Mouse (Mus musculus) brown adipose tissue, adult 24 weeks (tissue): ENCODE measurements at regions not wholly inside any gene's neighbourhood (a gene's known extent, or its start where the extent isn't known, plus 50 kb on each side); places are given as distances from the start of the nearest gene placed in this dataset.
A peak's percentile ranks its signal among the peaks of the same experiment; 100 is the strongest.

Experiments
- H3K27ac ChIP-seq: fragments of 200-500 bp; replicated peaks from 2 replicates; pipeline ENCODE4 v1.5.1; 2012; ENCODE audit warnings: low read depth, mild to moderate bottlenecking, low read length
- H3K4me1 ChIP-seq: fragments of 200-500 bp; 2 replicates; pipeline ENCODE4 v1.6.1; 2012; ENCODE audit warnings: low read length, mixed read lengths; ENCODE audit not compliant: control insufficient read depth, insufficient read depth, insufficient read length
- H3K4me3 ChIP-seq: fragments of 200-500 bp; 2 replicates; pipeline ENCODE4 v1.5.1; 2012; ENCODE audit warnings: low read depth, mild to moderate bottlenecking, low read length, moderate library complexity; ENCODE audit not compliant: insufficient read depth

- Histone ChIP-seq H3K4me1 (peaks cover 9% of the 10 kb centered on the region), H3K27ac (no peak overlapping the region), H3K4me3 (no peak overlapping the region)
Observed at GRCm38 (mm10) chr15:62161975-62162647, 1239.3 kb upstream of the A1bg start.

GRCm38 (mm10) chr15:62161061-62161460, 1238.2 kb upstream of the A1bg start:
- H3K4me3 ChIP-seq = no peak overlapping the region
- peaks cover 7% of the 10 kb centered on the region for H3K4me1 ChIP-seq
- H3K27ac ChIP-seq = no peak overlapping the region

DNA sequence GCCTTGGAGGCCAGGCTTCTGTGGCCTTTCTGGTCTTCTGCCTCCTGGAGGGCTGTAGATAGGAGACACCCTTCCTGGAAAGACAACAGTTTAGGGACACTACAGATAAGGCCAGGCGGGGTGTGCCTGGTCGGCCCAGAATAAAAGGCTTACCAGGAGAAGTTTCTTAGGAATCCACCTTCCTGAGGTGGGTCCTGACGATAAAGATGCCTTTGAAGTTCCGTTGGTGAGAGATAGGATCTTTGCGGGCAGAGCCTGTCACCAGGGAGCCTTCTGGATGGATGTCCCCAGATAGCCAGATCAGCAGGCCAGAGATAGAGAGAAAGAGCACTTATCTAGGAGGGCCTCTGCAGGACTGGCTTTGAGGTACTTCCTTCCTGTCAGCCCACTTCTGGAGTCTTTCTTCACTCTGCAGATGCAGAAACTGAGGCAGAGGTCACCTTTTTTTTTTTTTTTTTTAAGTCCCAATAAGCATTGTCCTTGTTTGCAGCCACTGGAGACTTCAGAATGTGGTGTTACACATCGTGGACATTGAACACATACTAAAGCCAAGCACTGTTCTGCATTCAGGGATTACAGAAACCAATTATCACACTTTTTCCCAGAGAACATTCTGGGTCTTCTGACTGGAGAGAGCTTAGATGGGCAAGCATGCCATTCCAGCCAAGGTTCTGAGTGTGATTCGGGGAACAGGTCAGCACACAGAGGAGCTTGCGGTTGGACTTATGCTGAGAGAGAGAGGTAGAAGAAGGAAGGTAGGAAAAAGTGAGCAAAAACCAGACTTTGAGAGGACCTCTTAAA, 1236.3 kb upstream of the A1bg start:
- H3K4me1 ChIP-seq = peaks cover 7% of the 10 kb centered on the region
- H3K27ac ChIP-seq = no peak overlapping the region
- H3K4me3 ChIP-seq = no peak overlapping the region

GRCm38 (mm10) chr15:62157200-62158033, 1234.6 kb upstream of the A1bg start:
- Histone ChIP-seq H3K4me1 (peaks cover 7% of the 10 kb centered on the region), H3K27ac (no peak overlapping the region), H3K4me3 (no peak overlapping the region)

- Histone ChIP-seq H3K27ac (no peak overlapping the region), H3K4me3 (no peak overlapping the region), H3K4me1 (no peaks in the 10 kb centered on the region)
Observed at GRCm38 (mm10) chr15:62153222-62153621, 1230.4 kb upstream of the A1bg start.

- H3K4me1 ChIP-seq = no peaks in the 10 kb centered on the region
- no peak overlapping the region for H3K4me3 ChIP-seq
- no peak overlapping the region for H3K27ac ChIP-seq
Observed at GRCm38 (mm10) chr15:62152133-62152532, 1229.3 kb upstream of the A1bg start.

GRCm38 (mm10) chr15:62151690-62152089, 1228.9 kb upstream of the A1bg start:
- Histone ChIP-seq H3K4me1 (no peaks in the 10 kb centered on the region), H3K27ac (no peak overlapping the region), H3K4me3 (no peak overlapping the region)

GRCm38 (mm10) chr15:62150296-62150695, 1227.5 kb upstream of the A1bg start:
- Histone ChIP-seq H3K4me3 (no peak overlapping the region), H3K4me1 (no peaks in the 10 kb centered on the region), H3K27ac (no peak overlapping the region)

DNA sequence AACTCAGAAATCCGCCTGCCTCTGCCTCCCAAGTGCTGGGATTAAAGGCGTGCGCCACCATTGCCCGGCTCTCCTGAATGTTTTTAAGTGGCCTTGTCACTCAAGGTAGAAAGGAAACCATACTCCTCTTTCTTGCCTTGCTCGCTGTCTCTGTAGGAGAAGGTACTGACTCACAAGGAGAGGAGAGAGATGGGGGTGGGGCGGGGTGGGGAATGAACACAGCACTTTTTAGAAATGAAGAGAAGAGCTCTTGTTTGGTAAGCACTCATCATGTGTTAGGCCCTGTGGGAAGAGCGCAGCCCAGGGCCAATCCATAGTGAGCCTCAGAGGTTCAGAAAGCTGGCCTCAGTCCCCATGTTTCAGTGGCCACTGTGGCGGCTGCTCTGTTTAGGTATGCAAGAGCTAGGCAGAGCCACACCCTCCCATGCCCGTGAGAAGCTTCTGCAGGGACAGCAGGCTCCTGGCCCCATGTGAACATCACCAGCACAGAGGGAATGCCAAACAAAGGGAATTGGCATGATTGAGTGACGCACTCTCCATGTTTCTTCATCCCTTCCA, 1225.9 kb upstream of the A1bg start:
- no peak overlapping the region for H3K27ac ChIP-seq

DNA sequence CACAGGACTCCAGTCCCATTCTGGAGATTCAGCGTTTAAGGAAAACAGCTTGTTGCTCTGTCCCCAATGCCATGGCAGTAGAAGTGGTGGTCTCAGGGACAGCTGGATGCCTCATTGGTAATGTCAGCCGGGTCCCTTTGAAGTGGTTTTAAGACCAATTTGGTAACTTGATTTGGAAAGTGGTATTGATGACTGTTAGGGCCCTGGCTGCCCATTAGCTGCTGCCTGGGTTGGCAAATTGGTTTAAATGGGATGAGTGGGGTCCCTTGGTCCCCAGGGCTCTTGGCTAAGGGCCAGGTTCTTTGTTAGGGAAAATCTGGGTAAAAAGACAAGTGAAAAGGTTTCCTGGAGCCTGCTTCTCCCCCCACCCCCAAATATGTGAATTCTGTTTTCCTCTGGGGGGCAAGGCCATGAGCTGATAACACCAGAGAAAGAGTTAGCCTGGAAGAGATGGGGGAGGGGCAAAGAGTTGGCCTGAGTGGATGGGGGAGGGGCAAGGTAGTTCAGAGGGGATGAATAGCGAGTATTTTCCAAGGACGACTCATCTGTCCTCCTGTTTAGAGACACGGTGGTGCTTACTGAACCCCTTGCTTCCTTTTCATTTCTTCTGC, 1224.6 kb upstream of the A1bg start:
- no peak overlapping the region for H3K4me3 ChIP-seq
- no peaks in the 10 kb centered on the region for H3K4me1 ChIP-seq
- no peak overlapping the region for H3K27ac ChIP-seq

More for the DNA sequence above, 1225.9 kb upstream of the A1bg start:
- H3K4me1 ChIP-seq = no peaks in the 10 kb centered on the region
- H3K4me3 ChIP-seq = no peak overlapping the region

DNA sequence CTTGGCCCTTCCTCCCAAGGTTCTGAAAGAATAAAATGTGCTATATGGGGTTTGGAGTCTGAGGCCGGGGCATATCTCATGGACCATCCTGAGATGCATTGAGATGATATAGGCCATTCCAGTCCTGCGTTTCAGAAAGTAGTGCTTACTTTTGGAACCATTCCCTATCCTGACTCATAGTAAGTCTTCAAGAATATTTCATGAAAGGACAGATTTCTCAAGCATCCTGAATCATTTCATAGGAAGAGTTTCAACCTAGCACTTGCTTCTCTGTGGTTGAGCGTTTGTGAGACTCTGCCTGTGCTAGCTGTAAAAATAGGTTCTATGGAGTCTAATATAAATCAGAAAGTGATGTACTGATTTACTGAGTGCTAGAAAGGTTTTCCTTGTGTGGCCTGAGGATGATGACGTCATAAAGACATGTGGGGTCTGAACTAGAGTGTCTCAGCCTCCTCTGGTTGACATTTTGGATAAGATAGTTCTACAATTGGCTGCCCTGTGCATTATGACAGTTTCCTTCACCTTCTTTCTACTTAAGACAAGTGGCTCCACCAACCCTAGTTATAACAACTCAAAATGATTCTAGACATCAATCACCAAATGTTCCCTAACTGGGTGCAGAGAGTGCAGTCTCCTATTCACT, 1223.0 kb upstream of the A1bg start:
- Histone ChIP-seq H3K27ac (no peak overlapping the region), H3K4me1 (no peaks in the 10 kb centered on the region), H3K4me3 (no peak overlapping the region)

GRCm38 (mm10) chr15:62144776-62145564, 1222.2 kb upstream of the A1bg start:
- Histone ChIP-seq H3K4me1 (no peaks in the 10 kb centered on the region), H3K4me3 (no peak overlapping the region), H3K27ac (no peak overlapping the region)

GRCm38 (mm10) chr15:62139859-62140258, 1217.0 kb upstream of the A1bg start:
- Histone ChIP-seq H3K4me3 (no peak overlapping the region), H3K4me1 (peaks cover 11% of the 10 kb centered on the region), H3K27ac (0 out of 2 replicates have a peak overlapping the region, but pooled peaks have one; percentile 32)

GRCm38 (mm10) chr15:62139192-62139591, 1216.4 kb upstream of the A1bg start:
- Histone ChIP-seq H3K27ac (peak overlapping the region; percentile 32; the same call in 1 of the 2 replicates), H3K4me1 (peaks cover 11% of the 10 kb centered on the region)

More at GRCm38 (mm10) chr15:62139192-62139591, 1216.4 kb upstream of the A1bg start:
- H3K4me3 ChIP-seq = no peak overlapping the region
